Mouse (Mus musculus): ENCODE results near the gene Retsat.

Gene Retsat

GRCm38 (mm10) chr6:72626391-72626790 is 28.1 kb downstream of the Retsat start:
- no peak for DNase-seq

- peak; percentile 57 for DNase-seq
These were observed 29.0 kb downstream of the Retsat start for GRCm38 (mm10) chr6:72627276-72627675.

DNA sequence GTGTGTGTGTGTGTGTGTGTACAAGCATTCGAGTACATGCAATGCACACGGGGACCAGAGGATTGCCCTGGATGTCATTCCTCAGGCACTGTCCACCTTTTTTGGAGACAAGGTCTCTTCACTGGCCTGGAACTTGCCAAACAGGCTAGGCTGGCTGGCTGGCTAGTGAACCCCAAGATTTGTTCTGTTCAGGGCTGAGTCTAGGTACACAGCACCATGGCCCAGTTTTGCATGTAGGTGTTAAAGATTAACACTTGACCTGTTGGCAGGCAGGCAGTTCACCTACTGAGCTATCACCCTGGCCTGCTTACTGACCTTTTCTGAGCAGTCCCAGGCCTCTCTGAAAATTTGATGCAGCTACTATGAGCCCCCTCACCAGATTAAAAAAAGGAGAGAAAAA is 32.1 kb downstream of the Retsat start:
- DNase-seq, result peak; percentile 81

DNA sequence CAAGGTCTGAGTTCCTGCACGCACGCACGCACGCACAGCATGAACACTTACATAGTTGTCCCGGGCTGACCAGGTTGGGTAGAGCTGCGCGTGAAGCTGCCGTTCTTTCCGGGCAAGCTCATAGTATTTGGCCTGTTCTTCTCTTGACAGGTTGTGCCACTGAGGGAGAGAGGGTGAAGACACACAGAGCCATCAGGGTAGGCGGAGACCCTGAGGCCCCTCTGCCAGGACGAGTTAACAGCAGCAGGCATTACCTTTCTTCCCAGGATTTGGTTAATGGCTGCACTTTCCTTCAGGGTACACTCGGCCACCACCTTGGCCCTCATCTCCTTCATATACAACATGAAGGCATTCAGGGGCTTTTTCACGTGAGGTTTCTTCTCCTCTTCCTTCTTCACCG is 32.7 kb downstream of the Retsat start:
- DNase-seq, result no peak

GRCm38 (mm10) chr6:72631700-72632099 is 33.4 kb downstream of the Retsat start:
- no peak for DNase-seq

DNA sequence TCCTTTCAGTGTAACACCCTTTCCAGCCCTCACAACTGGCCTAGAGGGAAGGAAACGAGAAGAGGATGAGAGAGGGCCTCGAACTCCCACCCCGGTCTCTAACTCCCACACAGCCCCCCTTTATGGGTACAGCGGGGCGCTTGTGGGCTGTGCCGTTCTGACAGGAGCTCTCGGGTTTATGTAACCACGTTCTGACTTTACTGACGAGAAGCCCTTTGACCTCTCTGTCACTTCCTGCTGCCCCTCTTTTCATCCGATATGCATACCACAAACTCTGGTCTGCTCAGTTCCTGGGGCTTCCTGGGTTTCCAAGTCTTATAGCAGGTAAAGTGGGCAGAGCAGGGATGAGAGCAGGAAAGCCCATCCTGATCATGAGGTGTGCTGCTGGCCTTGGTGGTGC is 36.0 kb downstream of the Retsat start:
- no peak for DNase-seq

DNA sequence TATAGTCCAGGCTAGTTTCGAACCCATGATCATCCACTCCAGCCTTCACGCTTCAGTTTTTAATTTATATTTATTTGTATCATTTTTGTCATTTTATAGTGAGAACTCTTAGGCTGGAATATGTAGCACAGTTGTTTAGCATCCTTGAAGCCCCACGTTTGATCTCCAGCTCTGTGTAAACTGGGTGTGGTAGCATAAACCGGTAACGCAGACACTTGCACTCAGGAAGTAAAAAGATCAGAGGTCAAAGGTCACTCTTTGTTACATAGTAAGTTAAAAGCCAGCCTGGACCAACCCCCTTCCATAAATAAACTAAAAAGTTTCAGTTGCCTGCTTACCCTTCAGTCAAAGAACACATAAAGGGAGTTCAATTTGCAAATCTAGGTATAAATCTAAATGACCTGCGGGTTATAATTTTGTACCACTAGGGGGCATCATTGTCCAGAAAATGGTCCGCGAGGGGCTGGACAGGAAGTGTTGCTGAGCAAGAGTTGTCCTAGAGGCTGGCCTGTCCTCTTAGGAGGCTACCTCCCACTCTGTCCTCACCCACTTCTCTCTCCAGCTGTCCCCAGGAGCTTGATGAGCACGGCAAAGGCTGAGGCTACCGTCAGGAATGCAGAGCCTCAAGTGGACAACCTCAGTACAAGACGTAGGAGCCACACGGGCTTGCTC is 37.6 kb downstream of the Retsat start:
- peak; percentile 65 for DNase-seq

DNA sequence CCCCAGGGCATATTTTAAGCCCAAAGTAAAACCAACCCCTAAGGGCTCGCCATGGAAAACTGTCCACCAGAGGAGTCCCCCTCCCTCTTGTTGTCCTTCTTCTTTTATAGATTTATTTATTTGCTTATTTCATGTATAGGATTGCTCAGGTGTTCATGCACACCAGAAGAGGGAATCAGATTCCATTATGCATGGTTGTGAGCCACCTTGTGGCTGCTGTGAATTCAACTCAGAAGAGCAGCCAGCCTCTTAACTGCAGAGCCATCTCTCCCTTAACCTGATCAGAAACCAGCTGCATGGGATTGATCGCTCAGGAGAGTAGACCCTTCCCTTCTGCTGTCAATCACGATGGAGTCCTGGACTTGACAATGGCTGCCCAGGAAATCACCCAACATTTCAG is 38.7 kb downstream of the Retsat start:
- no peak for DNase-seq

DNA sequence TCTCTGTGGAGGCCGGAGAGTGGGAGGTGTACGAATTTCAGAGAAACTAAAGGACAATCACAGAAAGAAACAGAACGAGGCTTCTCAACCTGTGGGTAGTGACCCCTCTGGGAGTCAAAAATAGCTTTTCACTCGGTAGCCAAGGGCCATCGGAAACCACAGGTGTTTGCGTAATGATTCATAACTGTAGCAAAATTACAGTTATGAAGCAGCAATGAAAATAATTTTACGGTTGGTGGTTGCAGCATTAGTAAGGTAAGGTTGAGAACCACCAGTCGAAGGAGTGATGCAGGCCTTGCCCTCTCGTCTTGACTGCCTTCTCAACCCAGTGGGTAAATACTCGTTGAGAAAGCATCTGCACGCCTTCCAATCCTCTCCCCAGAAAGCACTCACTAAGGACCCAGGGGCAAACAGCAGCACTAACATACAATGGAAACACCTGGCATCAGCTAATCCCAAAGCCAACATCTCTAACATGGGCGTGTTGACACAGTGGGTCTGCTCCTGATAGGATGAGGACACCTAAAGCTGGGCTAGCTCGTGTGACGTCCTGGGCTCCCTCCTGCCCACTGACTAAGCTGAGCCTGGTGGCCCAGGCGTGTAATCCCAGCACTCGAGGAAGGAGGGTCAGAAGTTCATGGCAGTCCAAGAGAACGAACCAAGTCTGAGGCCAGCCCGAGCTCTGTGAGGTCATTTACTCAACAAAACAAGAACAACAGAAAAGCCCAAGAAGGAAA is 43.1 kb downstream of the Retsat start:
- no peak for DNase-seq

DNA sequence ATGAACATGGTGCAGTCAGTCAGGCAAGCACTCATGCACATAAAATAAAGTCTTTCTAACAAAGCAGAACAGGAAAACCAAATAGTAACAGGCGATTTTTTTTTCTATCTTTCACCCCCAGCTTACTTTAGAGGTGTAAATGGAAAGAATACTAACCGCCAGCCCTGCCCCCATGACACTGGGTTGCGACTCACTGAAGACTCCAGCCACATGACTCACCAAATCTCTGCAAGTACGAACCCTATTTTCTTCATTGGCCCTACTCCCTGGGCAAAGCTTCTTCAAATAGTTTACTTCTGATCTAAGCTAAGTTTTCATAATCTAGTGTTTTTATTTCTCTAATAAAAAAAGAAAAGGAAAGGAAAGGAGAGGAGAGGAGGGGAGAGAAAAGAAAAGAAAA is 46.3 kb downstream of the Retsat start:
- DNase-seq, result no peak

GRCm38 (mm10) chr6:72645364-72645763 is 47.1 kb downstream of the Retsat start:
- DNase-seq, result no peak

DNA sequence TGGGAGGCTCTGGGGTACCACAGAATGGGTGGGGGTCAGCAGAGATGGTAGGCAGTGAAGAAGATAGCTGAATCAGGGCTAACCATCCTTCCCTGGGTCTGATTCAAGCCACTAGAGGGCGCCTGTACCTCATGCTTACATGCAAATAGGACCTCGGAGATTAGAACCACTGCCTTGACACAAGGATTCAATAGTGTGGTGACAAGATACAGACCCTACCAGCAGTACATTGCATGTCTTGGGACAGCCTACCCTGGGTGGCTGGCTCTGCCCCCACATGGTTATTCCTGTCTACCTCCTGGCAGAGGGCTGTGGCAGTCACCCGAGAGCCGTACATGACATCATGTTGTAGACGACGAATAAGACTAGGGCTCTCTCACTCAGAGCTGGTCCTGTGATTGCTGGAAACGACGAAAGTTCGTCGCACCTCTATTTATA is 49.1 kb downstream of the Retsat start:
- peak; percentile 58 for DNase-seq

- DNase-seq, result no peak
These were observed 49.8 kb downstream of the Retsat start for GRCm38 (mm10) chr6:72648002-72648595.

DNA sequence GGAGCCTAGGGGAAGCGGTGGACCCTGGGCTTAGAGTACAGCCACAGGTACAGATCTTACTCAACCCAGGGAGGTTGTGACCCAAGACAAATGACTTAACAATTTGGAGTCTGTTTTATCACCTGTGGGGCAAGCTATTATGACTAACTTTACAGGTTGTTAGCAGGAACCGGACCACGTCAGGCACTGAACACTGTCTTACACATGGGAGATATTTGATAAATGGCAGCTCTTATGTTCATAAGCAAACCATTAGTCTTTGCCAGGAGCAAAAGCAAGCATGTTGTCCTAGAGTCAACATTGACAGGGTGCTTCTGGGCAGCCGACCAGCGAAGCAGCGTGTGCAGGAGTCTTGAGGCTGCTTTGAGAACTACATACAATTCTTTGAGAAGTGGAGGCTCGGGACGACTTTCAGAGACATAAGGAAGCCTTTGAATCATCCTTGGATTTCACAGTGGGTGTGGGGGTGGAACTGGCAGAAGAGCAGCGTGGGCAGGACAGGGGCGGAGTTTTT is 52.1 kb downstream of the Retsat start:
- DNase-seq, result no peak

- peak; percentile 67 for DNase-seq
These were observed 55.1 kb downstream of the Retsat start for GRCm38 (mm10) chr6:72653419-72653818.

DNA sequence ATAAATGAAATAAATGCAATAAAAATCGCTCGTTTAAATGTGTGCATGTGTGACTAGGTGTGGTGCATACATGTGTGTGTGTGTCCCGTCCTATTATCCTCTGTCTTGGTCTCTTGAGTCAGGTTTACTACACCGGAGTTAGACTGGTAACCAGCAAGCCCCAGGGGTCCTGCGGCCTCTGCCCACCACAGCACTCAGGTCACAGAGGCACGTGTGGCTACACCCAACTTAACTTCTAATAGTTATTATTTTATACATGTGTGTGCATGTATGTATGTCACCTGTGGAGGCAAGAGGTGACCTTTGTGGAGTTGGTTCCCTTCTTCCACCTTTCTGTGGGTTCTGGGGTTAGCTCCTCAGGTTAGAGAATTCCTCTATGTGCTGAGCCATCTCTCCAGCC is 56.1 kb downstream of the Retsat start:
- no peak for DNase-seq

GRCm38 (mm10) chr6:72655309-72656052 is 57.2 kb downstream of the Retsat start:
- DNase-seq, result peak; percentile 79

DNA sequence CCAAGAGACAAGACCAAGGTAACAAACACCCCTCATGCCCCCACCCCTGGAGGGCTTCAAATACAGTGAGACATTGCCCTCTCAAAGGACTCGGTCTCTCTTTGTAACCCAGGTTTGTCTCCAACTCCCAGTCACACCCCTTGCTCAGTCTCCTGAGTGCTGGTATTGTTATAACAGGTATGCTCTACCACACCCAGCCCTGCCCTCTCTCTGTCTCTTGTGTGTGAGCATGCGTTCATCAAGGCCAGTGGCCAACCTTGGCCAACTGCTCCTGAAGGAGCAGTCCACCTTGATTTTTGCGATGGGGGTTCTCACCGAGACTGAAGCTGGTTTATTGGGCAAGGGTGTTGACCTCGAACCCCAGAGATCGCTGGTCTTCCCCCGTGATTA is 57.8 kb downstream of the Retsat start:
- no peak for DNase-seq

GRCm38 (mm10) chr6:72658006-72658405 is 59.7 kb downstream of the Retsat start:
- DNase-seq, result no peak
